Mouse (Mus musculus): ENCODE measurements around the gene Ndufaf2.

The Ndufaf2 gene

GRCm38 (mm10) chr13:108138403-108138977 is 19.9 kb downstream of the Ndufaf2 start:
- DNase-seq (ENCODE audit: low spot score) = no peak

DNA sequence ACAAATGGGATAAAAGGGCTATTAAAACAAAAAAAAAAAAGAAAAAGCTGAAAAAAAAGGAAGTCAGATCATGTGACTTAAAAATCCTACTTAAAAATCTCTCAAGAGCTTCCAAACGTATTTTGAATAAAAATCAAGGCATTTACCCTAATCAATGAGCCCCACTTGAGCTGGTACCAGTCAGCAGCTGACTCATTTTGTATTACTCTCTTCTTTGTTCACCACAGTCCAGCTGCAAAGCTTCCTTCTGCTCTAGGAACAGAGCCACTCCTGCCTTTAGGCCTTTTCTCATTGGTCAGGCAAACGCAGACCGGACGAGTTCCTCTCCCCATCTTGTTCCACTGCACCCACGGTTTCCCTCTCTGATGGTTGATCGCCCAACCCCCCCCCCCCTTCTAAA is 22.8 kb downstream of the Ndufaf2 start:
- no peak for DNase-seq (ENCODE audit: low spot score)

GRCm38 (mm10) chr13:108132031-108132819 is 26.2 kb downstream of the Ndufaf2 start:
- no peak for DNase-seq (ENCODE audit: low spot score)

DNA sequence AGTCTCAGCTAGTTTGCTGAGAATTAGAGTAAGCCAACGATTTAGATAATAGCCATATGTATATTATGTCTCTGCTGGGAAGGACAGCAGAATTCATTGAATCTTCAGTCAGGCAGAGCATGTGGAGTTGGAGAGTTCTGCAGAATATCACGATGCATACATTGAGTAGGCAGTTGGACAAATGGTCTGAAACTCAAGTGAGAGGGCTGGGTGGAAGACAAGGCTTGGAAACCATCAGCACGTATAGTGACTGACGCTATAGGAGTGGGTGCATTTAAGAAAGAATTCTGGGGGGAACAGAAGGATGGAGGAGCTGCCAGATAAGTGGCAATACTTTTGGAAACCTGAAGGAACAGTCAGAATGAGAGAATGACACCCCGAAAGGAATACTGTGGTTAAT is 27.7 kb downstream of the Ndufaf2 start:
- no peak for DNase-seq (ENCODE audit: low spot score)

DNA sequence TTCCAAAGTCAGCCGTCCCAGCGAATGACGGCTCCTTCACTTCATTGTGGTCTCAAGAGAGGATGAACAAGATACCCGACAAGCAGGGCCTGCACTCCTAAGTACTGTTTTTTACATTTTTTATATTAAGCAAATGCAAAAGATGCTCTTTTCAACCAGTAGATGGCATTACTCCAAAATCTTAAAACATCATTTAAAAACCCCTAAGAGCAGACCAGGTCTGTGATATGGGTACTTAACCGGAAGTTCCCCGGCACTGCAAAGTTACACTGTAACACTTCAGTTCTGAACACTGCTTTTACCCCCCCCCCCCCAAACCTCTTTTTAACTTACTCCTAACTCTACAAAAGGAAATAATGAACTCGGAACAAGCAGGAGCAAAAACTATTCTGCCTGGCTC is 29.4 kb downstream of the Ndufaf2 start:
- no peak for DNase-seq (ENCODE audit: low spot score)

- DNase-seq (ENCODE audit: low spot score) = no peak
Measured at GRCm38 (mm10) chr13:108127883-108128282, 30.5 kb downstream of the Ndufaf2 start.

DNA sequence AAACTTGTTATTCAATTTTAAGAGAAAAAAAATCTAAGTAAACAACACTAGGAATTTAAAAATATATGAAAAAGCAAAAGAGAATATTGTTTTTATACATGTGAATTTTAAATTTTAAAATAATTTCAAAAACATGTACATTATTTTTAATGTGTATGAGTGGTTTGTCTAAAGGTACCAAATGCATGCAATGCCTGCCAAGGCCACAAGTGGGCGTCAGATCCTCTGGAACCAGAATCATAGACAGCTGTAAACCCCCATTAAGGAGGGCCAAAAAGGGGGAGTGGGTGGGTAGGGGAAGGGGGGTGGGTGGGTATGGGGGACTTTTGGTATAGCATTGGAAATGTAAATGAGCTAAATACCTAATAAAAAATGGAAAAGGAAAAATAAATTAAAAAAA is 31.3 kb downstream of the Ndufaf2 start:
- DNase-seq (ENCODE audit: low spot score) = peak; percentile 23

DNA sequence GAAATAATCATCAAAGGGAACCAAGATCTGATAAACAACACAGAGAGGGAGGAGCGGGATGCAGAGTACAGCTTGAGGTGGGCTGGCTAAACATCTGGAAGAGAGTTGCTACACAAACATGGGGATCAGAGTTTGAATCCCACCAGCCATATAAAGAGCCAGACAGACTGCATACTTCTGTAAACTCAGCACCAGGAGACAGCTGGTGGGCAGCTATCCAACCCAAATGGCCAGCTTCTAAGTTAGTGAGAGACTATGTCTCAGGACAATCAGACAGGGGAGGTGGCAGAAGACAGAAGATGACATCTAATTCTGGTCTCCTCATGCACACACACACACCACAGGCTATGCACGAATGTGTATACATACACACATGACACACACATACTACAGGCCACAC is 32.2 kb downstream of the Ndufaf2 start:
- no peak for DNase-seq (ENCODE audit: low spot score)

DNA sequence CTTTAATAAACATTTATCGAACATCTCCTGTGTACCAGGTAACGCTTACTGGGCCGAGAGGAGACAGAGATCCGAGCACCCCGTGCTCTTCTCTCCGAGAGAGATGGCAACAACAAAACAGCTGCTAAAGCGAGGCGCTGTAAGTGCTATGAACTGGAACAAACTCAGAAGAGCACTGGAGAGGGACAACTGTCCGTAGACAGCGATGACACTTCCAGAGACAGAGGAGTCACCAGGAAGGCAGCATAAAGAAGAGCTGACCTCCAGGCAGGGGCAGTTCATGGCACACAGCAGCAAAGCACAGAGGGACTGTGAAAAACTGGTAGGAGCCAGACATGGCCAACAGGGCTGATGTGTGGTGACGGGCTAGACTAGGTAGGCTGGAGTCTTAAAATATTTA is 34.3 kb downstream of the Ndufaf2 start:
- no peak for DNase-seq (ENCODE audit: low spot score)

DNA sequence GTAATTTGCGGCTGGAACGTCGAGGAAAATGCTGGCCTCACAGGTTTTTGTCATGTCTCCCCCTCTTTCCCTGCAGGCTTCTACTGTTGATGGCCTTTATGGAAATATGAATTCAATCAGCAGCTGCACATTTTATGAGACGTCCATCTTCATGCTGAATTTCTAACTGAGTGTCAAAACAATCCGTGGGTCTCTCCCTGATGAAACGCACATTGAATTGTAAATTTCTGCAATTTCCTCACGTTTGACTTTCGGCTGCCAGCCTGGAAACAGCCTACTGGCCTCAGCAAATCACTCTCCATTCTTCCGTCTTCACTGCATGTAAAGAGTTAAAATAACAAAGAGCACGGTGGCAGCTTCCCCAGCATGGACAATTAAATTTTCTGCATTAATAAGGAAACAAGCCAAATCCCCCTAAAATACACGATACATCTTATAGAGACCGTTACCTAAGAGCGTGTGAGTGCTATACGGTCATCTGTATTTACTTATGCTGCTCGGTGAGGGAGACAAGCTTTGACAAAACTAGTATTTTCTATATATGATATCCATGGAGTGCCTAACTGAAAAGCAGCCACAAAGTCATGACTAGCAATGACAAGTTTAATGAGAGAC is 35.2 kb downstream of the Ndufaf2 start:
- no peak for DNase-seq (ENCODE audit: low spot score)

GRCm38 (mm10) chr13:108119411-108120310 is 38.8 kb downstream of the Ndufaf2 start:
- no peak for DNase-seq (ENCODE audit: low spot score)

DNA sequence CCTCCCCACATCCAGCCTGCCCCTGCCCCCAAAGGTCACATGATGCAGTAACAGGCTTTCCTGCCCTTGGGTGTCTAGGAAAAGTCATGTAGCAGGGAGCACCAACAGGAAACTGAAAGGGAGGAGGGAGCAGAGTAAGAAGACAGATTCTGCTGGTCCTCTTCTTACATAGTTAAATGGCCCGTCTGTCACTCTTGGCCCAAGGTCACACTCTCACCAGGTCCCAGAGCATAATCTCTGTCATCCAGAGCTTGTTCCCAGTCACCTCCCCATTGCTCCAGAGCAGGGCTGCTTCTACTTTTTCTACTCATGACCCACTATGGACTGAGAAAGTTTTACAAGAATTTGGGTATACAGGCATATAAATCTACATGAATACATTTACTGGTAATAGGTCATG is 40.2 kb downstream of the Ndufaf2 start:
- DNase-seq (ENCODE audit: low spot score) = no peak

GRCm38 (mm10) chr13:108117654-108118053 is 40.8 kb downstream of the Ndufaf2 start:
- DNase-seq (ENCODE audit: low spot score) = no peak

- DNase-seq (ENCODE audit: low spot score) = no peak
Measured at GRCm38 (mm10) chr13:108114257-108114656, 44.2 kb downstream of the Ndufaf2 start.

- no peak for DNase-seq (ENCODE audit: low spot score)
Measured at GRCm38 (mm10) chr13:108113536-108113935, 44.9 kb downstream of the Ndufaf2 start.

DNA sequence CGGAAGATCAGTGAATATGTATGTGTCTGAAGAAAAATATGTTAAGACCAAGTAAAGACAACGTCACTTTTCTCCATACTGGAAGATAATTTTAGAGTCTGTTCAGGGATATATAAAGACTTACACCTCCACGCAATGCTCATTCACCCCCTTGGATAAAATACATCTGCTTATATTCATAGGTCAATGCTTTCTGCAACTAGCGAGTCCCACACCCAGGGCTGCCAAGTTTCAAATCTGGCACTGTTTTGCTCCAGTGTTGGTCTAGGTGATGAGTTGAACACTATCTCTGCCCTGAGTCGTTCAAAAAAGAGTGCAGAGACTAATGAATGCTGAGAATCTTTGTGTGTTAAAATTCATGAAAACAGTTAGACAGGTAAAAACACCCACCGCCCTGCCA is 47.5 kb downstream of the Ndufaf2 start:
- DNase-seq (ENCODE audit: low spot score) = no peak

GRCm38 (mm10) chr13:108100700-108101099 is 57.7 kb downstream of the Ndufaf2 start:
- DNase-seq (ENCODE audit: low spot score) = no peak

- no peak for DNase-seq (ENCODE audit: low spot score)
Measured at GRCm38 (mm10) chr13:108096446-108096845, 62.0 kb downstream of the Ndufaf2 start.

- no peak for DNase-seq (ENCODE audit: low spot score)
Measured at GRCm38 (mm10) chr13:108095617-108096016, 62.8 kb downstream of the Ndufaf2 start.

DNA sequence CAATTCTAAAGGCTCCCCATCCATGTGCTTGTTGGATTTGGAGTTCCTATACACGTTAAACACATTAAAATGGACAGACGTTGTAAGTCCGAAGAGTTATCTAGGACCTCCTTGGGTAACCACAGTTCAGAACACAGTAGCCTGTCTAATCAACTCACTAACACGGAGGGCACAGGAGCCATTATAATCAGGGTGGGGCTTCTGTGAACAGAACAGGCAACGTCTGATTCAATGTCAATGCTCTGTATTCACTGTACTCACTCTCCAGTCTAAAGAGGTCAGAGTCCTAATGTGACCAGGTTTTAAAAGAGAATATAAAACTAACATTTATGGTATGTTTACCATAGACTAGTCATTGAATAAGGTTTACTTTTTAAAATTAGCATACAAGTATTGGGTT is 63.7 kb downstream of the Ndufaf2 start:
- DNase-seq (ENCODE audit: low spot score) = no peak

DNA sequence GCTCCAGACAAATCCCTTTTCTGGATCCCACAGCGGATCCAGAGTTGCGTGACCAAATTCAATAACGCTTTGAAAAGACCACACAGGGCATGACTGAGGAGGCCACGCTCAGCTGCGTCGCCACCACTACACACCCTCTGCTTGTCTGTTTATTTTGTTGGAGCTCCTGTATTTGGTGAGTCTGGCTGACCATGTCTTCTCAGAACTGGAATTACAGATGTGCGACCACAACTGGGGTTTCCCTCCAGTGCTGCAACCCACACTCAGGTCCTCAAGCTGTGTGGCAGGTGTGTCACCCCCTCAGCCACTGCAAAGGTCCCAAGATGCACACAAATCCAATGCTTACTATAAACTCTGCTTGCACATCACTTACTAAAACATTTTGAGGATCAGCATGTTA is 66.1 kb downstream of the Ndufaf2 start:
- no peak for DNase-seq (ENCODE audit: low spot score)

DNA sequence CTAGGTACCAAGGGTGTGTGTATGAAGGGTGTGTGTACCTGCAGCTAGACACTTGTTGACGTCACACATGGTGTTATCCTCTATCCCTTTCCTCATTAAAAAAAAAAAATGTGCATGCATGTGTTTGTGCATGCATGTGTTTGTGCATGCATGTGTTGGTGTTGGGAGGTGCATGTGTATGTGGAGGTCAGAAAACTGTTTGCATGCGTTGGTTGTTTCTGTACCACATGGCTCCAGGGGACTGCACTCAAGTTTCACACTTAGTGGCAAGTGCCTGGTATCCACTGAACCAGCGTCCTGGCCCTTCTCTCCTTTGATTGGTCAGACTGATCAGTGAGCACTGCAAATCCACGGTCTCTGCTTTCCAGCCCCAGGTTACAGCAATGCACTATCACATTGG is 71.7 kb downstream of the Ndufaf2 start:
- DNase-seq (ENCODE audit: low spot score) = no peak
